Mouse (Mus musculus): ENCODE measurements around the gene Dock7.

- TF ChIP-seq CTCF (IDR thresholded peaks at IDR 0.05; ENCODE audit: borderline replicate concordance, insufficient read depth, low read length) (no peak), POLR2A (IDR thresholded peaks at IDR 0.05; ENCODE audit: low read depth, low read length) (no peak)
These were observed 1.3 kb upstream of the Dock7 start for GRCm38 (mm10) chr4:99122047-99122446.

Measured in embryonic fibroblast, embryonic 13.5 days (primary cell).